Mouse (Mus musculus): ENCODE measurements around the gene Plcb4. TPM values are rescaled to one million over a fixed set of nuclear protein-coding genes. Genes with fewer than 3 reads are reported as not detected.

The Plcb4 gene
- polyA plus RNA-seq, 1 experiment from 2014 or later: 13.8 TPM

GRCm38 (mm10) chr2:135663785-135664184 lies 5.0 kb downstream of the Plcb4 start:
- WGBS: 77% methylated on average over 1 of the region's 1 CpGs
- TF ChIP-seq EP300 (IDR thresholded peaks at IDR 0.05) (no peak), CTCF (IDR thresholded peaks at IDR 0.05) (peak; percentile 23; the same call in 1 of the 2 replicates)

GRCm38 (mm10) chr2:135667496-135667895 lies 8.7 kb downstream of the Plcb4 start:
- ATAC-seq (no peak), DNase-seq (ENCODE audit: low spot score) (no peak)
- no peak overlapping the region for H3K27ac ChIP-seq (ENCODE audit: low read length)
- H3K9me3 ChIP-seq (ENCODE audit: low read length): no peaks in the 10 kb centered on the region
- 0 out of 2 replicates have a peak, but pooled peaks cover 3% of the 10 kb centered on the region for H3K36me3 ChIP-seq (ENCODE audit: insufficient read depth, low read length)
- H3K4me3 ChIP-seq (ENCODE audit: low read depth, low read length): no peak overlapping the region
- H3K9ac ChIP-seq (replicated peaks; ENCODE audit: low read depth): no peak overlapping the region
- no peak overlapping the region for H3K4me2 ChIP-seq (replicated peaks; ENCODE audit: low read depth, low read length)
- TF ChIP-seq CTCF (IDR thresholded peaks at IDR 0.05): no peak
- no peak for TF ChIP-seq EP300 (IDR thresholded peaks at IDR 0.05)
- no peaks in the 10 kb centered on the region for H3K27me3 ChIP-seq (replicated peaks; ENCODE audit: insufficient read depth, low read length)
- H3K4me1 ChIP-seq (ENCODE audit: insufficient read depth, low read depth, low read length): no peaks in the 10 kb centered on the region
- 91% methylated on average over 2 of the region's 2 CpGs for WGBS

More at GRCm38 (mm10) chr2:135663785-135664184, 5.0 kb downstream of the Plcb4 start:
- Histone ChIP-seq H3K4me1 (ENCODE audit: insufficient read depth, low read depth, low read length) (no peaks in the 10 kb centered on the region), H3K9ac (replicated peaks; ENCODE audit: low read depth) (no peak overlapping the region), H3K36me3 (ENCODE audit: insufficient read depth, low read length) (0 out of 2 replicates have a peak, but pooled peaks cover 3% of the 10 kb centered on the region), H3K9me3 (ENCODE audit: low read length) (no peaks in the 10 kb centered on the region), H3K4me3 (ENCODE audit: low read depth, low read length) (no peak overlapping the region), H3K27ac (ENCODE audit: low read length) (no peak overlapping the region), H3K4me2 (replicated peaks; ENCODE audit: low read depth, low read length) (no peak overlapping the region), H3K27me3 (replicated peaks; ENCODE audit: insufficient read depth, low read length) (no peaks in the 10 kb centered on the region)
- ATAC-seq (no peak), DNase-seq (ENCODE audit: low spot score) (no peak)

GRCm38 (mm10) chr2:135672459-135673104 lies 13.8 kb downstream of the Plcb4 start:
- DNase-seq (ENCODE audit: low spot score) (no peak), ATAC-seq (no peak)
- Histone ChIP-seq H3K36me3 (ENCODE audit: insufficient read depth, low read length) (no peaks in the 10 kb centered on the region), H3K4me1 (ENCODE audit: insufficient read depth, low read depth, low read length) (no peaks in the 10 kb centered on the region), H3K9me3 (ENCODE audit: low read length) (no peaks in the 10 kb centered on the region), H3K9ac (replicated peaks; ENCODE audit: low read depth) (no peak overlapping the region), H3K4me2 (replicated peaks; ENCODE audit: low read depth, low read length) (no peak overlapping the region), H3K27ac (ENCODE audit: low read length) (no peak overlapping the region), H3K27me3 (replicated peaks; ENCODE audit: insufficient read depth, low read length) (no peaks in the 10 kb centered on the region), H3K4me3 (ENCODE audit: low read depth, low read length) (no peak overlapping the region)
- 63% methylated on average over 10 of the region's 10 CpGs for WGBS
- TF ChIP-seq EP300 (IDR thresholded peaks at IDR 0.05) (no peak), CTCF (IDR thresholded peaks at IDR 0.05) (no peak)

- no peaks in the 10 kb centered on the region for H3K27me3 ChIP-seq (replicated peaks; ENCODE audit: insufficient read depth, low read length)
- H3K27ac ChIP-seq (ENCODE audit: low read length): no peak overlapping the region
- no peak overlapping the region for H3K4me2 ChIP-seq (replicated peaks; ENCODE audit: low read depth, low read length)
- TF ChIP-seq CTCF (IDR thresholded peaks at IDR 0.05) (no peak), EP300 (IDR thresholded peaks at IDR 0.05) (no peak)
- H3K4me1 ChIP-seq (ENCODE audit: insufficient read depth, low read depth, low read length): no peaks in the 10 kb centered on the region
- H3K4me3 ChIP-seq (ENCODE audit: low read depth, low read length): no peak overlapping the region
- DNase-seq (ENCODE audit: low spot score) (no peak), ATAC-seq (no peak)
- H3K36me3 ChIP-seq (ENCODE audit: insufficient read depth, low read length): no peaks in the 10 kb centered on the region
- 84% methylated on average over 8 of the region's 8 CpGs for WGBS
- no peak overlapping the region for H3K9ac ChIP-seq (replicated peaks; ENCODE audit: low read depth)
- no peaks in the 10 kb centered on the region for H3K9me3 ChIP-seq (ENCODE audit: low read length)
Observed at GRCm38 (mm10) chr2:135673649-135674048, 14.8 kb downstream of the Plcb4 start.

- Histone ChIP-seq H3K4me3 (ENCODE audit: low read depth, low read length) (no peak overlapping the region), H3K27me3 (replicated peaks; ENCODE audit: insufficient read depth, low read length) (no peaks in the 10 kb centered on the region), H3K27ac (ENCODE audit: low read length) (no peak overlapping the region), H3K36me3 (ENCODE audit: insufficient read depth, low read length) (no peaks in the 10 kb centered on the region), H3K4me1 (ENCODE audit: insufficient read depth, low read depth, low read length) (no peaks in the 10 kb centered on the region), H3K9me3 (ENCODE audit: low read length) (no peaks in the 10 kb centered on the region), H3K4me2 (replicated peaks; ENCODE audit: low read depth, low read length) (no peak overlapping the region), H3K9ac (replicated peaks; ENCODE audit: low read depth) (no peak overlapping the region)
- no peak for ATAC-seq
- TF ChIP-seq EP300 (IDR thresholded peaks at IDR 0.05): no peak
- TF ChIP-seq CTCF (IDR thresholded peaks at IDR 0.05): no peak
- WGBS: 80% methylated on average over 5 of the region's 5 CpGs
- no peak for DNase-seq (ENCODE audit: low spot score)
Observed at GRCm38 (mm10) chr2:135675284-135675683, 16.5 kb downstream of the Plcb4 start.

- no peaks in the 10 kb centered on the region for H3K9me3 ChIP-seq (ENCODE audit: low read length)
- TF ChIP-seq EP300 (IDR thresholded peaks at IDR 0.05) (no peak), CTCF (IDR thresholded peaks at IDR 0.05) (no peak)
- DNase-seq (ENCODE audit: low spot score) (no peak), ATAC-seq (no peak)
- H3K27ac ChIP-seq (ENCODE audit: low read length): no peak overlapping the region
- no peak overlapping the region for H3K4me3 ChIP-seq (ENCODE audit: low read depth, low read length)
- no peak overlapping the region for H3K4me2 ChIP-seq (replicated peaks; ENCODE audit: low read depth, low read length)
- no peak overlapping the region for H3K9ac ChIP-seq (replicated peaks; ENCODE audit: low read depth)
- H3K4me1 ChIP-seq (ENCODE audit: insufficient read depth, low read depth, low read length): no peaks in the 10 kb centered on the region
- 71% methylated on average over 8 of the region's 8 CpGs for WGBS
- no peaks in the 10 kb centered on the region for H3K27me3 ChIP-seq (replicated peaks; ENCODE audit: insufficient read depth, low read length)
- no peaks in the 10 kb centered on the region for H3K36me3 ChIP-seq (ENCODE audit: insufficient read depth, low read length)
Observed at GRCm38 (mm10) chr2:135676978-135677501, 18.2 kb downstream of the Plcb4 start.

Data from lung, postnatal 0 days (tissue).